Mouse (Mus musculus) thymus, adult 2 months (tissue): ENCODE data around the gene Tmem132e. TPM values are rescaled to one million over a fixed set of nuclear protein-coding genes. Genes with fewer than 3 reads are reported as not detected.

Source experiments
- DNase-seq: peaks from one replicate; pipeline ENCODE4 v3.0.0; 2021
- H3K27ac ChIP-seq: fragments of 200-500 bp; 2 replicates; pipeline ENCODE4 v1.5.1; 2012; ENCODE audit warnings: low read length, control low read depth; ENCODE audit not compliant: control insufficient read depth, insufficient read depth
- H3K27me3 ChIP-seq: fragments of 200-500 bp; 2 replicates; pipeline ENCODE4 v1.6.1; 2012; ENCODE audit warnings: mild to moderate bottlenecking, low read length, moderate library complexity, mixed read lengths; ENCODE audit not compliant: control insufficient read depth, insufficient read depth
- H3K36me3 ChIP-seq: fragments of 200-500 bp; 2 replicates; pipeline ENCODE4 v1.6.1; 2012; ENCODE audit warnings: mild to moderate bottlenecking, low read length, moderate library complexity; ENCODE audit not compliant: control insufficient read depth, insufficient read depth
- H3K4me1 ChIP-seq: fragments of 200-500 bp; replicated peaks from 2 replicates; pipeline ENCODE4 v1.6.1; 2012; ENCODE audit warnings: low read length; ENCODE audit not compliant: control insufficient read depth, insufficient read depth
- H3K4me3 ChIP-seq: fragments of 200-500 bp; 2 replicates; pipeline ENCODE4 v1.5.1; 2012; ENCODE audit warnings: mild to moderate bottlenecking, low read length, control low read depth, moderate library complexity; ENCODE audit not compliant: control insufficient read depth, insufficient read depth
- CTCF ChIP-seq: fragments of 200-500 bp; IDR thresholded peaks from 2 replicates; pipeline ENCODE4 v1.5.1; 2012; ENCODE audit warnings: mild to moderate bottlenecking, control low read depth, low read length, moderate library complexity, borderline replicate concordance; ENCODE audit not compliant: control insufficient read depth, poor library complexity, insufficient read depth; ENCODE audit errors: extremely low read depth
- POLR2A ChIP-seq: fragments of 200-500 bp; IDR thresholded peaks from 2 replicates; pipeline ENCODE4 v1.6.1; 2012; ENCODE audit warnings: mild to moderate bottlenecking, low read length, control low read depth, moderate library complexity; ENCODE audit not compliant: control insufficient read depth, poor library complexity, insufficient read depth; ENCODE audit errors: extremely low read depth
- WGBS: fragments of 180-500 bp; shearing (Covaris S2); methylation state at CpG from one replicate; pipeline ENCODE4 v1.1.7; 2018; 5-methylcytosine and 5-hydroxymethylcytosine counted together
- polyA plus RNA-seq: library from polyadenylated mRNA; depleted of rRNA; stranded (reverse); fragments of >200 nt; gene quantifications from 2 replicates; pipeline ENCODE4 v1.2.3, GENCODE M21; 2012

The Tmem132e gene
- polyA plus RNA-seq, 1 experiment, result 0.13 TPM

- 89% methylated on average over 4 of the region's 4 CpGs for WGBS
- Histone ChIP-seq H3K36me3 (no peaks in the 10 kb centered on the region), H3K4me1 (no peaks in the 10 kb centered on the region), H3K27me3 (no peaks in the 10 kb centered on the region), H3K27ac (no peak overlapping the region), H3K4me3 (no peak overlapping the region)
- DNase-seq, result no peak
- TF ChIP-seq CTCF (no peak), POLR2A (no peak)
These were observed 34.8 kb downstream of the Tmem132e start for GRCm38 (mm10) chr11:82423521-82423920.

- 54% methylated on average over 4 of the region's 4 CpGs for WGBS
- Histone ChIP-seq H3K36me3 (no peaks in the 10 kb centered on the region), H3K27ac (no peak overlapping the region), H3K27me3 (no peaks in the 10 kb centered on the region), H3K4me3 (no peak overlapping the region), H3K4me1 (no peaks in the 10 kb centered on the region)
- TF ChIP-seq POLR2A (no peak), CTCF (no peak)
- DNase-seq, result no peak
These were observed 40.1 kb downstream of the Tmem132e start for GRCm38 (mm10) chr11:82428801-82429200.

DNA sequence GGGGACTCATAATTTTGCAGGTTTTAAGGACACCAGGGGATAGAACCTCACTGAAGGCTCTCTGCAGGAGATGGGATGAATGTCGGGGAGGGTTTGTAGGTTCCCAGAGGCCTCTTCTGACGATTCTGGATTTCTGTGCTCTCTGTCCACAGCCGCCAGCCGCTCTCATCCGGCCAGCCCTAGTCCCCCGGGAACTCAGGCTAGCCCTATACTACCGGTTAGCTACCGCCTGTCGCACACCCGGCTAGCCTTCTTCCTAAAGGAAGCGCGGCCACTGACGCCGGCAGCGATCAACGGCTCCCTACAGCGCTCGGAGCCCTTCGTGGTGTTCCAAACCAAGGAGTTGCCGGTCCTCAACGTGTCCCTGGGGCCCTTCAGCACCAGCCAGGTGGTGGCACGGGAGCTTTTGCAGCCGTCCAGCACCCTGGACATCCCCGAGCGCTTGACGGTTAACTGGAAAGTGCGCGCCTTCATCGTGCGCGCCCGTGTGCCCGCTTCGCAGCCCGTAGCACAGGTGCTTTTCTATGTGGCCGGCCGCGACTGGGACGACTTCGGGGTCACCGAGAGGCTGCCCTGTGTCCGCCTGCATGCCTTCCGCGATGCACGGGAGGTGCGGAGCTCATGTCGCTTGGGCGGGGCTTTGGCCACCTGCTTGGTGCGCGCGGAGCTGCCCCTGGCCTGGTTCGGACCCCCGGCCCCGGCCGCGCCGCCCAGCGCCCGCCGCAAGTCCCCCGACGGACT, 45.6 kb downstream of the Tmem132e start:
- DNase-seq, result no peak
- no peak overlapping the region for H3K27ac ChIP-seq

GRCm38 (mm10) chr11:82434832-82435182, 46.1 kb downstream of the Tmem132e start:
- no peak for DNase-seq
- no peak overlapping the region for H3K27ac ChIP-seq
- H3K4me1 ChIP-seq, result no peaks in the 10 kb centered on the region
- no peaks in the 10 kb centered on the region for H3K36me3 ChIP-seq
- TF ChIP-seq CTCF, result no peak
- no peak for TF ChIP-seq POLR2A
- no peak overlapping the region for H3K4me3 ChIP-seq
- 8% methylated on average over 36 of the region's 36 CpGs for WGBS
- no peaks in the 10 kb centered on the region; the same call in 1 of the 2 replicates for H3K27me3 ChIP-seq

More for the DNA sequence above, 45.6 kb downstream of the Tmem132e start:
- 5% methylated on average over 62 of the region's 62 CpGs for WGBS
- no peak overlapping the region for H3K4me3 ChIP-seq
- TF ChIP-seq POLR2A (no peak), CTCF (no peak)
- H3K27me3 ChIP-seq, result no peaks in the 10 kb centered on the region; the same call in 1 of the 2 replicates
- no peaks in the 10 kb centered on the region for H3K36me3 ChIP-seq
- H3K4me1 ChIP-seq, result no peaks in the 10 kb centered on the region

GRCm38 (mm10) chr11:82448485-82448884, 59.8 kb downstream of the Tmem132e start:
- TF ChIP-seq CTCF (no peak), POLR2A (no peak)
- Histone ChIP-seq H3K27ac (no peak overlapping the region), H3K4me3 (no peak overlapping the region), H3K27me3 (no peaks in the 10 kb centered on the region), H3K36me3 (no peaks in the 10 kb centered on the region), H3K4me1 (no peaks in the 10 kb centered on the region)
- WGBS, result 71% methylated on average over 9 of the region's 9 CpGs
- DNase-seq, result no peak

DNA sequence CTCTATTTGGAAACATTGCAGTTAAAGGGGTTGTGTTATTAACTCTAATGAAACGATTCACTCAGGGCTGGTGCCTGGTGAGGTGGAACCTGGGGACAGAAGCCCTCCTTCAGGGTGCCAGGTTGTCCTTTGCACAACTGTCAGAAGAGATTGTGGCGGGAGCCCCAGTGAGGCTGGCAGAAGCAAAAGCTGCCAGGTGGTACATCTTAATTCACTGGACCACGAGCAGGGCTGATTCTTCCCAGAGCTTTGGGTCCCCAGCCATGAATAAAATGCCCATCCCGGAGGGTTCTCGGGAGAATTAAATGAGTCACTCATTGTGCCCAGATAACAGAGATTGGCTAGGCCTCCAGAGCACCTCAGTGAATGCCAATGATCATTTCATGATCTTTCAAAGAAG, 63.8 kb downstream of the Tmem132e start:
- no peak for DNase-seq
- Histone ChIP-seq H3K27me3 (no peaks in the 10 kb centered on the region), H3K4me1 (no peaks in the 10 kb centered on the region), H3K4me3 (no peak overlapping the region), H3K27ac (no peak overlapping the region), H3K36me3 (no peaks in the 10 kb centered on the region)
- WGBS, result 82% methylated on average over 5 of the region's 5 CpGs
- TF ChIP-seq CTCF (no peak), POLR2A (no peak)

GRCm38 (mm10) chr11:82453230-82453629, 64.5 kb downstream of the Tmem132e start:
- Histone ChIP-seq H3K4me1 (no peaks in the 10 kb centered on the region), H3K27me3 (no peaks in the 10 kb centered on the region), H3K27ac (no peak overlapping the region), H3K36me3 (no peaks in the 10 kb centered on the region), H3K4me3 (no peak overlapping the region)
- no peak for DNase-seq
- TF ChIP-seq CTCF (no peak), POLR2A (no peak)
- 92% methylated on average over 7 of the region's 7 CpGs for WGBS
